Mouse (Mus musculus): ENCODE measurements around the gene Rptor. TPM values are rescaled to one million over a fixed set of nuclear protein-coding genes. Genes with fewer than 3 reads are reported as not detected.

The Rptor gene
- polyA plus RNA-seq, 1 experiment from 2014 or later = 9.8 TPM

DNA sequence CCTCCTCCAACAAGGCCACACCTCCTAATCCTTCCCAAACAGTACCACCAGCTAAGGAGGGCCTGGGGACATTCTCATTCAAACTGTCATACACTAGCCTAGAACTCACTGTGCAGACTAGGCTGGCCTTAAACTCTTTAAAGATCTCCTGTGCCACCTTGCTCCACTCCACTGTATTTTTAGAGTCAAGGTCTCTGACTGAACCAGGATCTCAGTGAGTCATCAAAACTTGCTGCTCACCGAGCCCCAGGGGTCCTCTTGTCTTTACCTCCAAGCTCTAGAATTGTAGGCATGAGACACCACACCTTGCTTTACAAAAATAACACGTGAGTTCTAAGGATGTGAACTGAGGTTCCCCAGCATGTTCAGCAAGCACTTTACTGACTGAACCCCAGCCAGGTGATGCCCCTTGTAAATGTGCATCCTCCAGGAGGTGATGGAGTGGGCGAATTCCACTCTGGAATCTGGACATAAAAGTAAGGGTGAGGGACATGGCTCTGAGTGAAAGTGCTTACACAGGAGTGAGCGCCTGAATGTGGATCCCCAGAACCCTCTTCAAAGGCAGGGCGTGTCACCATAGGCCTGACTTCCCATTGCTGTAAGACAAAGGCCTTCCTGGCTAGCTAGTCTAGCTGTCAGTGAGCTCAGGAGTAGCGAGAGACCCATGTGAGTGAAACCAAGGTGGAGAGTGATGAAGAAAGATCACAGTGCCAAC lies 89.6 kb downstream of the Rptor start:
- H3K4me2 ChIP-seq = no peak overlapping the region
- peaks cover 22% of the 10 kb centered on the region; the same call in 1 of the 2 replicates for H3K4me1 ChIP-seq (ENCODE audit: control insufficient read depth, insufficient read depth, low read length)
- no peak overlapping the region for H3K4me3 ChIP-seq (ENCODE audit: low read depth, low read length)
- 82% methylated on average over 6 of the region's 6 CpGs for WGBS (ENCODE audit: insufficient replicate concordance)
- H3K9ac ChIP-seq (ENCODE audit: low read depth, low read length) = no peak overlapping the region
- no peak overlapping the region for H3K27ac ChIP-seq (ENCODE audit: low read depth, low read length)
- ATAC-seq (replicated peaks; ENCODE audit: insufficient number of reproducible peaks, low FRiP score, low TSS enrichment) = no peak
- H3K9me3 ChIP-seq (replicated peaks; ENCODE audit: control insufficient read depth, low read length) = no peaks in the 10 kb centered on the region
- H3K36me3 ChIP-seq (ENCODE audit: control insufficient read depth, insufficient read depth, low read length) = no peaks in the 10 kb centered on the region
- no peaks in the 10 kb centered on the region for H3K27me3 ChIP-seq (ENCODE audit: control insufficient read depth, insufficient read depth, low read length)

DNA sequence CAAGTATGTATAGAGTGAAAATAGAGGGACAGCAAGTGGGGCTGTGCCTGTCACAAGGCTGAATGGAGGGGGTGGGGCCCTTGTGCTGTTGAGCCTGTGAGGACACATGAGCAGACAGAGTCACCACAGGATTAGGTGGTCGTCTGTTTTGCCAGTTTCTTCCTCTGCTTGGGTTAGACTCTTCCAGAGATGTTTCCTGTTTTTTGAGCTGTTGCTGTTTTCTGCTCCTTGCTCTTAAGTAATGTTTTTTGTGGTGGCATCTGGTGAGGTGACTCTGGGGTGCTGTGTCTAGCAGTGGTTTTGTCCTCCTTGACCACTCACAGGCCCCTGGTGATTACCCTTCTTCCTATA lies 90.2 kb downstream of the Rptor start:
- H3K9ac ChIP-seq (ENCODE audit: low read depth, low read length) = no peak overlapping the region
- H3K27ac ChIP-seq (ENCODE audit: low read depth, low read length) = no peak overlapping the region
- H3K4me3 ChIP-seq (ENCODE audit: low read depth, low read length) = no peak overlapping the region
- WGBS (ENCODE audit: insufficient replicate concordance) = 31% methylated on average over 1 of the region's 1 CpGs
- H3K4me2 ChIP-seq = no peak overlapping the region
- no peaks in the 10 kb centered on the region for H3K36me3 ChIP-seq (ENCODE audit: control insufficient read depth, insufficient read depth, low read length)
- H3K4me1 ChIP-seq (ENCODE audit: control insufficient read depth, insufficient read depth, low read length) = peaks cover 22% of the 10 kb centered on the region; the same call in 1 of the 2 replicates
- no peaks in the 10 kb centered on the region for H3K27me3 ChIP-seq (ENCODE audit: control insufficient read depth, insufficient read depth, low read length)
- H3K9me3 ChIP-seq (replicated peaks; ENCODE audit: control insufficient read depth, low read length) = no peaks in the 10 kb centered on the region
- no peak for ATAC-seq (replicated peaks; ENCODE audit: insufficient number of reproducible peaks, low FRiP score, low TSS enrichment)

DNA sequence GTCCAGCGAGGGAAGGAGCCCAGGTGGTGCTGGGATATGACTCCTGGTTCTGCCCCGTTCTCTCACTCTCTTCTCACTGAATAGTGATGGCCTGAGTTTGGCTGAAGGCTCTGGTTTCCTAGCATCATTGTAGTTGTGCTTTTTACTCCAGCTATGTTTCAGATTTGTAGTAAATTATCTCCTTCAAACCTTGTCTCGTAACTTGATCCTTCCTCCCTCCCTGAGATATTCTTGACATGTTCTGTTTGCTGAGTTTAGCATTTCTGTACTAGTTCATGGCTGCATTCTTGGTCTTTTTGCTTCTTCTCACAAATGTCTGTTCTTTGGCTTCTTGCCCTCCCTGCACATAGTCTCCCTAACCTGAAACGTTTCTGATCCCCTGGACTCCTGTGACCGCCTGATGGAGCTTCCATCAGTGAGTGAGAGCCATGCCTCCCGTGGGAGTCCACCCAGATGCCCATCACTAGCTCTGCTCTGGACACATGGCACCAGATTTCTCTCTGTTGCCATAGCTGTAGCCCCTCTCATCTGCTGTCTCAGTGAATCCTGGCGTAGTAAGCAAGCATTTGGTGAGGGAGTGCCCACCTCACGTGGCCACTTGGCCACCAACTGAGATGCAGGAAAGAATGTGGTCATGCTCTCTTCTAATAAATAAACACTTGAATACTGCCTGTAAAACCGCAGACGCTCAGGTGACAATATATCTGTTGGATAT lies 91.6 kb downstream of the Rptor start:
- H3K9me3 ChIP-seq (replicated peaks; ENCODE audit: control insufficient read depth, low read length) = no peaks in the 10 kb centered on the region
- no peak overlapping the region for H3K9ac ChIP-seq (ENCODE audit: low read depth, low read length)
- no peak overlapping the region for H3K4me3 ChIP-seq (ENCODE audit: low read depth, low read length)
- ATAC-seq (replicated peaks; ENCODE audit: insufficient number of reproducible peaks, low FRiP score, low TSS enrichment) = no peak
- no peak overlapping the region for H3K27ac ChIP-seq (ENCODE audit: low read depth, low read length)
- H3K4me1 ChIP-seq (ENCODE audit: control insufficient read depth, insufficient read depth, low read length) = peaks cover 22% of the 10 kb centered on the region; the same call in 1 of the 2 replicates
- WGBS (ENCODE audit: insufficient replicate concordance) = 77% methylated on average over 10 of the region's 10 CpGs
- no peaks in the 10 kb centered on the region for H3K36me3 ChIP-seq (ENCODE audit: control insufficient read depth, insufficient read depth, low read length)
- H3K27me3 ChIP-seq (ENCODE audit: control insufficient read depth, insufficient read depth, low read length) = no peaks in the 10 kb centered on the region
- no peak overlapping the region for H3K4me2 ChIP-seq

DNA sequence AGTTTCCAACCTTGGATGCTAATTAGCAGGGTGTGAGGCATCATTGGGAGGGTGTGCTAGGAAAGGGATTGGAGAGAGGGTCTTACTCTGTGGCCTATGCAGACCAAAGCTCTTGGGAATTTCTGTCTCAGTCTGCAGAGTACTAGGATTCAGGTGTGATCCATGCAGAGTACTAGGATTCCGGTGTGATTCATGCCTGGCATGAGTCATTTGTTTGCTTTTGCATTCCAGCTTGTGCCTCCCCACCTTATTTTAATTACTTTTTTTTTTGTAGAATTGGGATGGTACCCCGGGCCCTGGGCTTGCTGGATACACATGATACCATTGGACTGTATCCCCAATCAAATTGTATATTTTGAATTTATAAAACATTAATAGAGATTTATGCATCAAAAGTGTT lies 93.7 kb downstream of the Rptor start:
- H3K36me3 ChIP-seq (ENCODE audit: control insufficient read depth, insufficient read depth, low read length) = no peaks in the 10 kb centered on the region
- no peaks in the 10 kb centered on the region for H3K27me3 ChIP-seq (ENCODE audit: control insufficient read depth, insufficient read depth, low read length)
- H3K9me3 ChIP-seq (replicated peaks; ENCODE audit: control insufficient read depth, low read length) = no peaks in the 10 kb centered on the region
- no peak for ATAC-seq (replicated peaks; ENCODE audit: insufficient number of reproducible peaks, low FRiP score, low TSS enrichment)
- no peak overlapping the region for H3K4me3 ChIP-seq (ENCODE audit: low read depth, low read length)
- H3K9ac ChIP-seq (ENCODE audit: low read depth, low read length) = no peak overlapping the region
- peaks cover 17% of the 10 kb centered on the region; the same call in 1 of the 2 replicates for H3K4me1 ChIP-seq (ENCODE audit: control insufficient read depth, insufficient read depth, low read length)
- no peak overlapping the region for H3K27ac ChIP-seq (ENCODE audit: low read depth, low read length)
- H3K4me2 ChIP-seq = no peak overlapping the region
- WGBS (ENCODE audit: insufficient replicate concordance) = 81% methylated on average over 2 of the region's 2 CpGs

DNA sequence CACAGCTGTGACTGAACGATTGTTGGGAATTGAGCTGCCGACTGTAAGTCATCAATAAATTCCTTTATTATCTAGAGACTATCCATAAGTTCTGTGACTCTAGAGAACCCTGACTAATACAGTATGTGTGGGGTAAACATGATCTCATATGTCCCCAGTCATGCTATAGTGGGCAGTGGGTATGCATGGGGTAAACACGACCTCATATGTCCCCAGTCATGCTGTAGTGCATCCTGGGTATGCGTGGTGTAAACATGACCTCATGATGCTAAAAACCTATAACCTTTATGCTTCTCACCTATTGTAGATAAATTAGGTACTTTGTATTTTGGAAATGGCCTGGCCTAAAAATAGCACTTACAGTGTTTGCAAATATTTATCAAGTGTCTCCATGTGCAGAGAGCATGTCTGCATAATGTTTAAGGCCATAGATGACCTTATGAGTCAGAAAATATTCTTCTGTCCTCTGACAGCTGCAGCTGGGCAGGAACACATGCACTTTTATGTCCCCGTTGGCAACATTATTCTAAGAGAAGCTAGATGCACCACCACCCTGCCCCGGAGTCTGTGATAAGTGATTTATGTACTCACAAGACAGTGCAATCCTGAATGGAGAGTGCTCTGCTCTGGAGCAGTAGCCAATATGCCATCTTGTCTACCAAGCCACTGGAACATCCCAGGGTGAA lies 102.8 kb downstream of the Rptor start:
- no peak overlapping the region for H3K4me2 ChIP-seq
- no peak overlapping the region for H3K9ac ChIP-seq (ENCODE audit: low read depth, low read length)
- ATAC-seq (replicated peaks; ENCODE audit: insufficient number of reproducible peaks, low FRiP score, low TSS enrichment) = no peak
- H3K27me3 ChIP-seq (ENCODE audit: control insufficient read depth, insufficient read depth, low read length) = no peaks in the 10 kb centered on the region
- no peaks in the 10 kb centered on the region for H3K36me3 ChIP-seq (ENCODE audit: control insufficient read depth, insufficient read depth, low read length)
- no peak overlapping the region for H3K27ac ChIP-seq (ENCODE audit: low read depth, low read length)
- peaks cover 14% of the 10 kb centered on the region; the same call in 1 of the 2 replicates for H3K4me1 ChIP-seq (ENCODE audit: control insufficient read depth, insufficient read depth, low read length)
- WGBS (ENCODE audit: insufficient replicate concordance) = 87% methylated on average over 4 of the region's 6 CpGs
- no peaks in the 10 kb centered on the region for H3K9me3 ChIP-seq (replicated peaks; ENCODE audit: control insufficient read depth, low read length)
- no peak overlapping the region for H3K4me3 ChIP-seq (ENCODE audit: low read depth, low read length)

DNA sequence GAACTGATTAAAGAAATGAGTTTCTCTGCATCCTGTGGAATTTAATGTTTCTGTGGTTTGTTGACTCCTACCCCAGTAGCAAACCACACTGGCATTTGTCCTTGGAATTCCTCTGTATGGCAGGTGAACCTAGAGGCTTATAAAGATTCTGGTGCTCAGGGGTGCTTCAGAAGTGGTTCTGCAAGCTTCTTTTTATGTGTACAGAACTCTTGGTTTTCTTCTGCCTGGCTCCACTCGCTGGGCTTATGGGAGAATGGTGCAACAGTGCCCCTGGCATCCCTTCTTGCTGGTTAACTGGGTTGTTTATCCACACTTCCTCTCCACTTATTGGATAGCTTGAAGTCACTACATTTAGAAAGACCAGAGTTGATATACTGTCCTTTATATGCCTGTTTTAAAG lies 104.6 kb downstream of the Rptor start:
- Histone ChIP-seq H3K27me3 (ENCODE audit: control insufficient read depth, insufficient read depth, low read length) (no peaks in the 10 kb centered on the region), H3K4me2 (no peak overlapping the region), H3K4me1 (ENCODE audit: control insufficient read depth, insufficient read depth, low read length) (peaks cover 17% of the 10 kb centered on the region; the same call in 1 of the 2 replicates), H3K9ac (ENCODE audit: low read depth, low read length) (no peak overlapping the region), H3K9me3 (replicated peaks; ENCODE audit: control insufficient read depth, low read length) (no peaks in the 10 kb centered on the region), H3K36me3 (ENCODE audit: control insufficient read depth, insufficient read depth, low read length) (no peaks in the 10 kb centered on the region), H3K27ac (ENCODE audit: low read depth, low read length) (no peak overlapping the region), H3K4me3 (ENCODE audit: low read depth, low read length) (no peak overlapping the region)
- 87% methylated on average over 1 of the region's 1 CpGs for WGBS (ENCODE audit: insufficient replicate concordance)
- ATAC-seq (replicated peaks; ENCODE audit: insufficient number of reproducible peaks, low FRiP score, low TSS enrichment) = no peak

DNA sequence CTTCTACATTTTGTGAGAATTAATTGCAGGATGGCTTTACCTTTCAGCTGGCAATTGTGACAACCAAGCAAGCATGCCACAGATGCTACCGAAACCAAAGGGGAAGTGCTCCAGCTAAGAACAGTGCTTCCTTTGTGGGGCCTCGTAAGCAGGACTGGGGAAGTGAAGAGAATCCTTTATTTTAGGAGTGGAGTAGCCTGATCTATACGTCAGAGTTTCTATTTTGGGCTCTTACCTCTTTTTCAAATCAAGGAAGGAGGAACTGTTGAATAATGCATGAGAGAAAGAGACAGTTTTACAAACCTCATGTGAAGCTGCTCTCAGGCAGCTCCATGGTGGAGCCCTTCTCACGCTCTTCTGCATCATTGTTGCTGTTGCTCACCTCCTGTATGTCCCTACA lies 106.5 kb downstream of the Rptor start:
- no peaks in the 10 kb centered on the region for H3K9me3 ChIP-seq (replicated peaks; ENCODE audit: control insufficient read depth, low read length)
- no peak overlapping the region for H3K9ac ChIP-seq (ENCODE audit: low read depth, low read length)
- 60% methylated on average over 4 of the region's 4 CpGs for WGBS (ENCODE audit: insufficient replicate concordance)
- H3K27me3 ChIP-seq (ENCODE audit: control insufficient read depth, insufficient read depth, low read length) = no peaks in the 10 kb centered on the region
- H3K36me3 ChIP-seq (ENCODE audit: control insufficient read depth, insufficient read depth, low read length) = no peaks in the 10 kb centered on the region
- H3K4me1 ChIP-seq (ENCODE audit: control insufficient read depth, insufficient read depth, low read length) = peaks cover 20% of the 10 kb centered on the region; the same call in 1 of the 2 replicates
- H3K27ac ChIP-seq (ENCODE audit: low read depth, low read length) = no peak overlapping the region
- no peak for ATAC-seq (replicated peaks; ENCODE audit: insufficient number of reproducible peaks, low FRiP score, low TSS enrichment)
- no peak overlapping the region for H3K4me2 ChIP-seq
- no peak overlapping the region for H3K4me3 ChIP-seq (ENCODE audit: low read depth, low read length)

DNA sequence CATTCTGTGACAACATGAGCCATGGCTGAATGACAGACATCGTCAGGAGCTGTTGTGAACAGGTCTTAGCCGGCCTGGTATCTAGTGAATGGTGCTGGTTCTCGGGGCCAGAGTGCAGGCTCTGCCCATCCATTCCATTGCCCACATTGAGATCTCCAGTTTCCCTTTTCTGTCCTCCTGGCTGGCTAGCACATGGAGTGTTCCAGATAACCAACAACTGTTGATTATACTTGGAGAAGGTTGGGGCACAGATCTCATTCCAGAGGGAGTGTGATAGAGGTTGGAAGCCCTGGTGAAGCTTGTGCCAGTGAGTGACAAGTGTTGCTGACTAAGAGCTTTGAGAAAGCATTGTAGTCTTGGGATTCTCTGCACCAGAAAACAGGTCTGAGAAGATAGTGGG lies 107.6 kb downstream of the Rptor start:
- ATAC-seq (replicated peaks; ENCODE audit: insufficient number of reproducible peaks, low FRiP score, low TSS enrichment) = no peak
- Histone ChIP-seq H3K27ac (ENCODE audit: low read depth, low read length) (no peak overlapping the region), H3K4me2 (no peak overlapping the region), H3K4me1 (ENCODE audit: control insufficient read depth, insufficient read depth, low read length) (peaks cover 24% of the 10 kb centered on the region; the same call in 1 of the 2 replicates), H3K9ac (ENCODE audit: low read depth, low read length) (no peak overlapping the region), H3K36me3 (ENCODE audit: control insufficient read depth, insufficient read depth, low read length) (no peaks in the 10 kb centered on the region), H3K27me3 (ENCODE audit: control insufficient read depth, insufficient read depth, low read length) (no peaks in the 10 kb centered on the region), H3K9me3 (replicated peaks; ENCODE audit: control insufficient read depth, low read length) (no peaks in the 10 kb centered on the region), H3K4me3 (ENCODE audit: low read depth, low read length) (no peak overlapping the region)
- 73% methylated on average over 3 of the region's 3 CpGs for WGBS (ENCODE audit: insufficient replicate concordance)
